Mouse (Mus musculus): ENCODE results near the gene Castor1.

- TF ChIP-seq EP300 (IDR thresholded peaks at IDR 0.05; ENCODE audit: low read depth) (no peak), CTCF (IDR thresholded peaks at IDR 0.05; ENCODE audit: low read depth) (peak; percentile 29; the same call in 1 of the 2 replicates)
These were observed 52.9 kb downstream of the Castor1 start for GRCm38 (mm10) chr11:4270744-4271459.
